Mouse (Mus musculus): ENCODE measurements around the gene Gm38431. TPM values are rescaled to one million over a fixed set of nuclear protein-coding genes. Genes with fewer than 3 reads are reported as not detected.

Gene Gm38431
- polyA plus RNA-seq, 1 experiment from 2014 or later, result 2.7 TPM

GRCm38 (mm10) chr9:21095958-21096357, 4.2 kb upstream of the Gm38431 start:
- H3K4me2 ChIP-seq (ENCODE audit: low read depth), result no peak overlapping the region
- WGBS, result 88% methylated on average over 4 of the region's 4 CpGs
- H3K9ac ChIP-seq (ENCODE audit: low read length), result no peak overlapping the region
- no peaks in the 10 kb centered on the region for H3K27me3 ChIP-seq (ENCODE audit: control insufficient read depth, insufficient read depth, low read length)
- no peak overlapping the region for H3K4me3 ChIP-seq (ENCODE audit: low read depth, low read length)
- H3K27ac ChIP-seq (ENCODE audit: low read depth, low read length), result no peak overlapping the region
- H3K4me1 ChIP-seq (ENCODE audit: control insufficient read depth, insufficient read depth, low read length), result peaks cover under 1% of the 10 kb centered on the region
- DNase-seq (ENCODE audit: low spot score), result no peak
- no peaks in the 10 kb centered on the region for H3K36me3 ChIP-seq (ENCODE audit: control insufficient read depth, insufficient read depth, low read length)
- no peaks in the 10 kb centered on the region for H3K9me3 ChIP-seq (ENCODE audit: control insufficient read depth, low read length)
- ATAC-seq (ENCODE audit: insufficient read depth, low FRiP score, low TSS enrichment), result no peak

GRCm38 (mm10) chr9:21093423-21093822, 1.6 kb upstream of the Gm38431 start:
- no peak overlapping the region for H3K4me3 ChIP-seq (ENCODE audit: low read depth, low read length)
- H3K4me1 ChIP-seq (ENCODE audit: control insufficient read depth, insufficient read depth, low read length), result peaks cover 12% of the 10 kb centered on the region
- no peaks in the 10 kb centered on the region for H3K9me3 ChIP-seq (ENCODE audit: control insufficient read depth, low read length)
- no peak overlapping the region for H3K9ac ChIP-seq (ENCODE audit: low read length)
- DNase-seq (ENCODE audit: low spot score) (no peak), ATAC-seq (ENCODE audit: insufficient read depth, low FRiP score, low TSS enrichment) (no peak)
- no peak overlapping the region for H3K4me2 ChIP-seq (ENCODE audit: low read depth)
- H3K36me3 ChIP-seq (ENCODE audit: control insufficient read depth, insufficient read depth, low read length), result peaks cover 7% of the 10 kb centered on the region
- no peak overlapping the region for H3K27ac ChIP-seq (ENCODE audit: low read depth, low read length)
- H3K27me3 ChIP-seq (ENCODE audit: control insufficient read depth, insufficient read depth, low read length), result no peaks in the 10 kb centered on the region
- 95% methylated on average over 9 of the region's 9 CpGs for WGBS

- Histone ChIP-seq H3K36me3 (ENCODE audit: control insufficient read depth, insufficient read depth, low read length) (peaks cover 17% of the 10 kb centered on the region), H3K9ac (ENCODE audit: low read length) (peak overlapping the region; percentile 82), H3K27me3 (ENCODE audit: control insufficient read depth, insufficient read depth, low read length) (no peaks in the 10 kb centered on the region), H3K4me3 (ENCODE audit: low read depth, low read length) (peak overlapping the region; percentile 78), H3K4me1 (ENCODE audit: control insufficient read depth, insufficient read depth, low read length) (peaks cover 12% of the 10 kb centered on the region), H3K9me3 (ENCODE audit: control insufficient read depth, low read length) (no peaks in the 10 kb centered on the region), H3K4me2 (ENCODE audit: low read depth) (peak overlapping the region; percentile 76), H3K27ac (ENCODE audit: low read depth, low read length) (peak overlapping the region; percentile 82; the same call in 1 of the 2 replicates)
- ATAC-seq (ENCODE audit: insufficient read depth, low FRiP score, low TSS enrichment) (no peak; the same call in 1 of the 2 replicates), DNase-seq (ENCODE audit: low spot score) (no peak)
- 4% methylated on average over 24 of the region's 24 CpGs for WGBS
These were observed 658 bp downstream of the Gm38431 start for GRCm38 (mm10) chr9:21090972-21091706.

- WGBS, result 88% methylated on average over 1 of the region's 1 CpGs
These were observed 1.3 kb downstream of the Gm38431 start for GRCm38 (mm10) chr9:21090537-21090936.

GRCm38 (mm10) chr9:21083324-21083723, 8.5 kb downstream of the Gm38431 start:
- 92% methylated on average over 3 of the region's 3 CpGs for WGBS
- no peaks in the 10 kb centered on the region for H3K9me3 ChIP-seq (ENCODE audit: control insufficient read depth, low read length)
- H3K4me1 ChIP-seq (ENCODE audit: control insufficient read depth, insufficient read depth, low read length), result no peaks in the 10 kb centered on the region
- no peak overlapping the region for H3K4me2 ChIP-seq (ENCODE audit: low read depth)
- DNase-seq (ENCODE audit: low spot score) (no peak), ATAC-seq (ENCODE audit: insufficient read depth, low FRiP score, low TSS enrichment) (no peak)
- H3K27me3 ChIP-seq (ENCODE audit: control insufficient read depth, insufficient read depth, low read length), result no peaks in the 10 kb centered on the region
- H3K9ac ChIP-seq (ENCODE audit: low read length), result no peak overlapping the region
- H3K4me3 ChIP-seq (ENCODE audit: low read depth, low read length), result no peak overlapping the region
- peaks cover 43% of the 10 kb centered on the region for H3K36me3 ChIP-seq (ENCODE audit: control insufficient read depth, insufficient read depth, low read length)
- no peak overlapping the region for H3K27ac ChIP-seq (ENCODE audit: low read depth, low read length)

More at GRCm38 (mm10) chr9:21090537-21090936, 1.3 kb downstream of the Gm38431 start:
- Histone ChIP-seq H3K4me3 (ENCODE audit: low read depth, low read length) (peak overlapping the region; percentile 78), H3K9me3 (ENCODE audit: control insufficient read depth, low read length) (no peaks in the 10 kb centered on the region), H3K27me3 (ENCODE audit: control insufficient read depth, insufficient read depth, low read length) (no peaks in the 10 kb centered on the region), H3K4me1 (ENCODE audit: control insufficient read depth, insufficient read depth, low read length) (peaks cover 12% of the 10 kb centered on the region), H3K9ac (ENCODE audit: low read length) (no peak overlapping the region; the same call in 1 of the 2 replicates), H3K4me2 (ENCODE audit: low read depth) (peak overlapping the region; percentile 76), H3K27ac (ENCODE audit: low read depth, low read length) (no peak overlapping the region), H3K36me3 (ENCODE audit: control insufficient read depth, insufficient read depth, low read length) (peaks cover 22% of the 10 kb centered on the region)
- ATAC-seq (ENCODE audit: insufficient read depth, low FRiP score, low TSS enrichment), result no peak
- DNase-seq (ENCODE audit: low spot score), result no peak

- H3K27ac ChIP-seq (ENCODE audit: low read depth, low read length), result no peak overlapping the region
- H3K9ac ChIP-seq (ENCODE audit: low read length), result no peak overlapping the region
- no peaks in the 10 kb centered on the region for H3K27me3 ChIP-seq (ENCODE audit: control insufficient read depth, insufficient read depth, low read length)
- no peak overlapping the region for H3K4me3 ChIP-seq (ENCODE audit: low read depth, low read length)
- 94% methylated on average over 9 of the region's 9 CpGs for WGBS
- H3K4me2 ChIP-seq (ENCODE audit: low read depth), result no peak overlapping the region
- no peak for DNase-seq (ENCODE audit: low spot score)
- no peak for ATAC-seq (ENCODE audit: insufficient read depth, low FRiP score, low TSS enrichment)
- H3K9me3 ChIP-seq (ENCODE audit: control insufficient read depth, low read length), result no peaks in the 10 kb centered on the region
- no peaks in the 10 kb centered on the region for H3K4me1 ChIP-seq (ENCODE audit: control insufficient read depth, insufficient read depth, low read length)
- H3K36me3 ChIP-seq (ENCODE audit: control insufficient read depth, insufficient read depth, low read length), result peaks cover 46% of the 10 kb centered on the region
These were observed 10.7 kb downstream of the Gm38431 start for GRCm38 (mm10) chr9:21081127-21081526.

- DNase-seq (ENCODE audit: low spot score), result no peak
- Histone ChIP-seq H3K9ac (ENCODE audit: low read length) (no peak overlapping the region), H3K4me1 (ENCODE audit: control insufficient read depth, insufficient read depth, low read length) (peaks cover 4% of the 10 kb centered on the region; the same call in 1 of the 2 replicates), H3K27me3 (ENCODE audit: control insufficient read depth, insufficient read depth, low read length) (no peaks in the 10 kb centered on the region), H3K27ac (ENCODE audit: low read depth, low read length) (no peak overlapping the region), H3K4me3 (ENCODE audit: low read depth, low read length) (no peak overlapping the region), H3K4me2 (ENCODE audit: low read depth) (no peak overlapping the region), H3K9me3 (ENCODE audit: control insufficient read depth, low read length) (no peaks in the 10 kb centered on the region), H3K36me3 (ENCODE audit: control insufficient read depth, insufficient read depth, low read length) (peaks cover 36% of the 10 kb centered on the region)
- no peak for ATAC-seq (ENCODE audit: insufficient read depth, low FRiP score, low TSS enrichment)
- 93% methylated on average over 3 of the region's 3 CpGs for WGBS
These were observed 16.2 kb downstream of the Gm38431 start for GRCm38 (mm10) chr9:21075625-21076024.

GRCm38 (mm10) chr9:21074173-21074572, 17.6 kb downstream of the Gm38431 start:
- DNase-seq (ENCODE audit: low spot score) (no peak), ATAC-seq (ENCODE audit: insufficient read depth, low FRiP score, low TSS enrichment) (no peak)
- Histone ChIP-seq H3K36me3 (ENCODE audit: control insufficient read depth, insufficient read depth, low read length) (peaks cover 27% of the 10 kb centered on the region), H3K4me3 (ENCODE audit: low read depth, low read length) (no peak overlapping the region), H3K9ac (ENCODE audit: low read length) (no peak overlapping the region), H3K27ac (ENCODE audit: low read depth, low read length) (no peak overlapping the region), H3K9me3 (ENCODE audit: control insufficient read depth, low read length) (no peaks in the 10 kb centered on the region), H3K27me3 (ENCODE audit: control insufficient read depth, insufficient read depth, low read length) (no peaks in the 10 kb centered on the region), H3K4me1 (ENCODE audit: control insufficient read depth, insufficient read depth, low read length) (peaks cover 4% of the 10 kb centered on the region; the same call in 1 of the 2 replicates), H3K4me2 (ENCODE audit: low read depth) (no peak overlapping the region)
- WGBS, result 76% methylated on average over 1 of the region's 1 CpGs
